Mouse (Mus musculus): ENCODE results near the gene Pold3. TPM values are rescaled to one million over a fixed set of nuclear protein-coding genes. Genes with fewer than 3 reads are reported as not detected.

Pold3 gene
- polyA plus RNA-seq (2015; fragmentation: Nextera tagmentation; extraction: Ambion mirVana) = 57.1 and 59.4 TPM in 2 replicates

GRCm38 (mm10) chr7:100121376-100121789 is at the start of gene Pold3:
TSS of gene Pold3 (minus strand) at chr7:100121565.
- no peaks in the 10 kb centered on the region for H3K27me3 ChIP-seq
- peak within 1 kb of the TSS; percentile 86 for H3K27ac ChIP-seq
- peak; percentile 98 for ATAC-seq
- peaks cover 19% of the 10 kb centered on the region for H3K4me1 ChIP-seq (replicated peaks)
- peak within 1 kb of the TSS; percentile 81 for H3K4me2 ChIP-seq (replicated peaks)
- peaks cover 27% of the 10 kb centered on the region for H3K36me3 ChIP-seq
- H3K9ac ChIP-seq (replicated peaks) = peak within 1 kb of the TSS; percentile 92
- 0% methylated on average over 33 of the region's 33 CpGs for WGBS
- H3K9me3 ChIP-seq = no peaks in the 10 kb centered on the region
- H3K4me3 ChIP-seq (replicated peaks) = peak within 1 kb of the TSS; percentile 98

GRCm38 (mm10) chr7:100170756-100171155 is 49.4 kb upstream of the Pold3 start:
- H3K9me3 ChIP-seq = no peaks in the 10 kb centered on the region
- H3K4me3 ChIP-seq (replicated peaks) = no peak overlapping the region
- no peaks in the 10 kb centered on the region for H3K4me1 ChIP-seq (replicated peaks)
- H3K36me3 ChIP-seq = no peaks in the 10 kb centered on the region
- no peak overlapping the region for H3K27ac ChIP-seq
- no peak overlapping the region for H3K9ac ChIP-seq (replicated peaks)
- ATAC-seq = no peak
- 69% methylated on average over 4 of the region's 4 CpGs for WGBS
- H3K4me2 ChIP-seq (replicated peaks) = no peak overlapping the region
- 0 out of 2 replicates have a peak, but pooled peaks cover 3% of the 10 kb centered on the region for H3K27me3 ChIP-seq

- no peaks in the 10 kb centered on the region for H3K9me3 ChIP-seq
- no peak for ATAC-seq
- no peaks in the 10 kb centered on the region for H3K36me3 ChIP-seq
- no peak overlapping the region for H3K4me3 ChIP-seq (replicated peaks)
- H3K27me3 ChIP-seq = no peaks in the 10 kb centered on the region
- no peak overlapping the region for H3K4me2 ChIP-seq (replicated peaks)
- H3K27ac ChIP-seq = no peak overlapping the region
- 81% methylated on average over 11 of the region's 11 CpGs for WGBS
- H3K4me1 ChIP-seq (replicated peaks) = no peaks in the 10 kb centered on the region
- H3K9ac ChIP-seq (replicated peaks) = no peak overlapping the region
Measured at GRCm38 (mm10) chr7:100168654-100169053, 47.3 kb upstream of the Pold3 start.

DNA sequence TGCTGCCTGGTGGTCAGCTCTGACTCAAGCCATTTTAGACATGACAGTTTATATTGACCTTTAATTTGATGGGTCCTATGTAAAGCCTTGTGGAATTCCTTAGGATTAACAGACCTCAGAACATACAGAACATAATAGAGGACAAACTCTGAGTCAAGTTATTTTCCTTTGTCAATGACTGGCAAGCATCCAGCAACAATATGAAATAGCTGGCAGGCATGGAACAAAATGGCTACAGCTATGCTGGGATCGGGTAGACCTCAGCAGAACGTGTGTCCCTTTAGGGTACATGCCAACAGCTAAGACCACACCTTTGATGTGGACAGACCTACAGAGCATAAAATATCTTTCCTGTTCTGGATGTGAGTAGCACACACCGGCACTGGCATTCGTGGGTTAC is 42.1 kb upstream of the Pold3 start:
- 0 out of 2 replicates have a peak, but pooled peaks cover under 1% of the 10 kb centered on the region for H3K27me3 ChIP-seq
- 91% methylated on average over 4 of the region's 4 CpGs for WGBS
- H3K27ac ChIP-seq = no peak overlapping the region
- no peak overlapping the region for H3K9ac ChIP-seq (replicated peaks)
- H3K4me2 ChIP-seq (replicated peaks) = no peak overlapping the region
- H3K36me3 ChIP-seq = no peaks in the 10 kb centered on the region
- no peak for ATAC-seq
- no peak overlapping the region for H3K4me3 ChIP-seq (replicated peaks)
- peaks cover 5% of the 10 kb centered on the region for H3K4me1 ChIP-seq (replicated peaks)
- H3K9me3 ChIP-seq = no peaks in the 10 kb centered on the region

DNA sequence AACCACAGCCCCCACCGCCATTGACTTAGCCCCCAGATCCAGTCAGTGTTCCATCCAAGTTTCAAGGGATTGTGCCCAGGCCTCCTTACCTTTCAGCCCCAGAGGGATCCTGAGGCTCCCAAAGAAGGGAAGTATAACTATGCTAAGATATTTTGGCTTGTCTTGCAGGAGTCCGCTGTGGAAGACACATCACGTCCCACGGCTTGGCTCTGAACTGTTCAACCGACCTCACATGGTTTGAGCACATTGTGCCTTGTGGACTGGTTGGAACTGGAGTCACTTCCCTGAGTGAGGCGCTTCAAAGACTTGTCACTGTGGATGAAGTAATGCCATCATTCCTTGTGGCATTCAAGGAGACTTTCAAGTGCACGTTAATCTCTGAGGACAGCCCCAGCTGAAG is 38.6 kb upstream of the Pold3 start:
- WGBS = 70% methylated on average over 7 of the region's 7 CpGs
- Histone ChIP-seq H3K27me3 (peaks cover 8% of the 10 kb centered on the region; the same call in 1 of the 2 replicates), H3K36me3 (no peaks in the 10 kb centered on the region), H3K4me1 (replicated peaks) (peaks cover 5% of the 10 kb centered on the region), H3K4me2 (replicated peaks) (peak overlapping the region; percentile 82), H3K9me3 (no peaks in the 10 kb centered on the region), H3K4me3 (replicated peaks) (peak overlapping the region; percentile 79), H3K9ac (replicated peaks) (peak overlapping the region; percentile 83), H3K27ac (peak overlapping the region; percentile 90)
- peak; percentile 12; the same call in 1 of the 2 replicates for ATAC-seq

- peak; percentile 99 for ATAC-seq
- Histone ChIP-seq H3K4me3 (replicated peaks) (peak within 1 kb of the TSS; percentile 79), H3K27ac (peak within 1 kb of the TSS; percentile 90), H3K9ac (replicated peaks) (peak within 1 kb of the TSS; percentile 83), H3K4me1 (replicated peaks) (peaks cover 5% of the 10 kb centered on the region), H3K4me2 (replicated peaks) (peak within 1 kb of the TSS; percentile 82), H3K9me3 (no peaks in the 10 kb centered on the region), H3K36me3 (no peaks in the 10 kb centered on the region), H3K27me3 (peaks cover 8% of the 10 kb centered on the region; the same call in 1 of the 2 replicates)
- WGBS = under 1% methylated on average over 78 of the region's 78 CpGs
Measured at GRCm38 (mm10) chr7:100159105-100159841, 37.9 kb upstream of the Pold3 start, which contains the start of gene Lipt2. TSS of gene Lipt2 (plus strand) at chr7:100159277.

DNA sequence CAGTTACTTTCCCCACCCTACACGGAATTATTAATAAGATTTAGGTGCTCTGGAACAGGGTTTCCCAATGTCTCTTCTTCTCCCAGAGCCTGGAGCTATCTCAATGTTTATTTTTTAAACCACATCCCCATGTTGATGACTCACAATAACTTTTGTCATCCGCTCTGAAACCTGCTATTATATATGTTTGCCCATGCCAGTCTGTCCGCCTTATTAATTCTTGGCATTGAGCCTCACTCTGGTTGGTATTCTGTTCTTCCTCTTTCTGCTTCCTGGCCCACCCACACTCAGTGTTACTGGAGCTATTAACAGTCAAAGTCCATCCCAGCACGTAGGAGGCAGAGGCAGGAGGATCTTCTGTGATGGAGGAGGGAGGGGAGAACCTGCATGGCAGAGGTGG is 36.3 kb upstream of the Pold3 start:
- no peak for ATAC-seq
- H3K27ac ChIP-seq = no peak overlapping the region
- no peak overlapping the region for H3K4me3 ChIP-seq (replicated peaks)
- H3K9ac ChIP-seq (replicated peaks) = no peak overlapping the region
- H3K36me3 ChIP-seq = no peaks in the 10 kb centered on the region
- no peaks in the 10 kb centered on the region for H3K9me3 ChIP-seq
- no peak overlapping the region for H3K4me2 ChIP-seq (replicated peaks)
- WGBS = 81% methylated on average over 4 of the region's 4 CpGs
- H3K27me3 ChIP-seq = peaks cover 8% of the 10 kb centered on the region; the same call in 1 of the 2 replicates
- H3K4me1 ChIP-seq (replicated peaks) = peaks cover 5% of the 10 kb centered on the region

GRCm38 (mm10) chr7:100150626-100151025 is 29.3 kb upstream of the Pold3 start:
- Histone ChIP-seq H3K9ac (replicated peaks) (no peak overlapping the region), H3K27ac (no peak overlapping the region), H3K4me1 (replicated peaks) (no peaks in the 10 kb centered on the region), H3K36me3 (no peaks in the 10 kb centered on the region), H3K4me3 (replicated peaks) (no peak overlapping the region), H3K9me3 (no peaks in the 10 kb centered on the region), H3K27me3 (0 out of 2 replicates have a peak, but pooled peaks cover 4% of the 10 kb centered on the region), H3K4me2 (replicated peaks) (no peak overlapping the region)
- ATAC-seq = no peak
- WGBS = 86% methylated on average over 11 of the region's 11 CpGs

DNA sequence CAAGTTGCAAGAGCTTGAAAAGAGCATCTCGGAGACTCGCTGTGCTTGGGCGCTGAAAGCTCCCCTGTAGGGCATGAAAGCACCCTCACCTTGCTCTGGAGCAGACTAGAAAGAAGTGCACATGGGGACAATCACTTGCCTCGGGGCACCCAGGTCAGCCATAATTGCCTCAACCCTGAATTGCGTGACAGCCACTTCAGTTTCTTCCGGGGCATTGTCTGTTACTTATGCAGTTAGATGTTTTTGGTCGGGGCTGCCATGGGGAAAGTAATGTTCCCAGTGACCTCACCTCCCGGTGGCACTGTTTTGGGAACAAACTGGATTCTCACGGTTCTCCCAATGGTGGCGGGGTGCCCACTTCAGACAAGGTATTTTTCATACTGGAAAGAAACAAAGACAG is 28.7 kb upstream of the Pold3 start:
- Histone ChIP-seq H3K27me3 (0 out of 2 replicates have a peak, but pooled peaks cover 4% of the 10 kb centered on the region), H3K27ac (no peak overlapping the region), H3K9ac (replicated peaks) (no peak overlapping the region), H3K4me3 (replicated peaks) (no peak overlapping the region), H3K4me2 (replicated peaks) (no peak overlapping the region), H3K36me3 (no peaks in the 10 kb centered on the region), H3K4me1 (replicated peaks) (no peaks in the 10 kb centered on the region), H3K9me3 (no peaks in the 10 kb centered on the region)
- WGBS = 68% methylated on average over 10 of the region's 10 CpGs
- no peak for ATAC-seq

GRCm38 (mm10) chr7:100148586-100148985 is 27.2 kb upstream of the Pold3 start:
- Histone ChIP-seq H3K27me3 (0 out of 2 replicates have a peak, but pooled peaks cover 4% of the 10 kb centered on the region), H3K36me3 (no peaks in the 10 kb centered on the region), H3K9ac (replicated peaks) (no peak overlapping the region), H3K4me2 (replicated peaks) (no peak overlapping the region), H3K4me3 (replicated peaks) (no peak overlapping the region), H3K4me1 (replicated peaks) (no peaks in the 10 kb centered on the region), H3K27ac (no peak overlapping the region), H3K9me3 (no peaks in the 10 kb centered on the region)
- 95% methylated on average over 4 of the region's 4 CpGs for WGBS
- no peak for ATAC-seq

DNA sequence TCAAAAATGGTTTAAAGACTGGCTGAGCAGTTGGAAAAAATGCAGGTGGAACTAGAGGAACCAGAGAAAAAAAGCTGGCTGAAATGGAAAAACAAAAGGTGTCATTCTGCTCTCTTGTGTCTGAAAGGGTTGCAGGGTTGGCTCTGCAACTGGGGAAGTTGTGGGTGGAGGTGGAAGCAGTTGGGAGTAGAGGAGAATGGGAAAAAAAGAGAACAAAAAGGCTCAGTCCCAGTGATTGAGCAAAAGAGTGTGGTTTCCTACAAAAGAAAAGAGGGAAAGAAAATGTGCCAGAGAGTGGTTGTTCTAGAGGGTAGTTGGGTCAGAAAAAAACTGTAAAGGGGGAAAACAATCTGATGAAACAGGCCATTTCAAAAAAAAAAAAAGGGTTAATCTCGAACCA is 19.2 kb upstream of the Pold3 start:
- ATAC-seq = no peak

DNA sequence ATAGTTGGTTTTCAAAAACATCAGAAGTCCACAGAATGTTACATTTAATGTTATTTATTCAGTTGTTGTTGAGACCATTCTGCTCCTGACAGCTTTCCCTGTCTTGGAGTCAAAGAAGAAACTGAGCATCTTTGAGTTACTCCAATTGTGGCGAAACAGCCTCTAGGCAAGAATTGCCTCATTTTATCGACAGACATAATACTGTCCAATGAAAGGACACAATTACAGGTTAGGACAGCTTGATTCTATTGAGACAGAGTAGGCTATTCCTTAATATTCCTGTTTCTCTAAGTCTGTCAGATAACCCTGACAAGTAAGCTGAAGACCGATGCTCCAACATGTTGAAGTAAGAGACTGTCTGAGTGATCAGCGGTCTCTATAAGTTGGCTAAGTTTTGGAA is 16.7 kb upstream of the Pold3 start:
- Histone ChIP-seq H3K4me3 (replicated peaks) (no peak overlapping the region), H3K9me3 (no peaks in the 10 kb centered on the region), H3K27me3 (no peaks in the 10 kb centered on the region), H3K9ac (replicated peaks) (no peak overlapping the region), H3K4me1 (replicated peaks) (no peaks in the 10 kb centered on the region), H3K27ac (no peak overlapping the region), H3K4me2 (replicated peaks) (no peak overlapping the region), H3K36me3 (no peaks in the 10 kb centered on the region)
- 95% methylated on average over 4 of the region's 4 CpGs for WGBS
- no peak for ATAC-seq

More for the DNA sequence above, 19.2 kb upstream of the Pold3 start:
- Histone ChIP-seq H3K9ac (replicated peaks) (no peak overlapping the region), H3K36me3 (no peaks in the 10 kb centered on the region), H3K27me3 (no peaks in the 10 kb centered on the region), H3K4me3 (replicated peaks) (no peak overlapping the region), H3K27ac (no peak overlapping the region), H3K4me2 (replicated peaks) (no peak overlapping the region), H3K9me3 (no peaks in the 10 kb centered on the region), H3K4me1 (replicated peaks) (no peaks in the 10 kb centered on the region)
- 82% methylated on average over 1 of the region's 1 CpGs for WGBS
